Mouse (Mus musculus): ENCODE results near the gene Mfrp.

DNA sequence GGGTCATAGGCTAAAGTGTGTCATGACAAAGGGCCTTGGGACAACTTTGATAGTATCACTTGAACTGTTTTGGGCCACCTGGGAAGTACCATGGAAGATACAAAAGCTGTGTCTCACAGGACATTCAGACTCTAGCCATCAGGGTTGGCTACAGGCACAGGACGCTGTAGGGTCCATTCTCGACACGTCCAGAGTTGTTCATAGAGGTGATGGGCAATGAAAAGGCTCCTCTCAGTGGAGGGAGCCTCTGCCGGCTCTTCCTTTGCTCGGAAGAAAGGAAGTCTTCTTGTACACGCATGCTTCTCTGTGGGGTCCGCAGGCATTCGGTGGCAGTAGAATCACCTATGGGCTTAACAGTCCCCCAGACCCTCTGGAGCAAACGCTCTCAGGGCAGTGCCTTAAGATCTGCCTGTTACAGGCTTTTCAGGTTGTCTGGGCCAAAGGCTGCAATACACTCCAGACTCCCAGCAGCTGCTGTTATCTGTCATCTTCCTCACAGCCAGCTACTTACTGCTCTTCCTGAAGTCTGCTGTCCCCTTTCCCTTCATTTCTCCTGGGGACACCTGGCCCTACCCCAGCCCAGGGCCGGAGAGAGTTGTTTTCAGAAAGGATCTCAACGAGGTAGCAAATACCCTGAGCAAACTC lies 24.1 kb upstream of the Mfrp start:
- TF ChIP-seq CTCF (IDR thresholded peaks at IDR 0.05; ENCODE audit: control insufficient read depth, insufficient read depth, insufficient read length) (no peak), MAX (IDR thresholded peaks at IDR 0.05) (no peak), USF1 (IDR thresholded peaks at IDR 0.05; ENCODE audit: low read depth) (no peak), MYOD1 (IDR thresholded peaks at IDR 0.05; ENCODE audit: control insufficient read depth, insufficient read length, low read depth) (no peak), MYOG (IDR thresholded peaks at IDR 0.05; ENCODE audit: control insufficient read depth, extremely low read depth, insufficient read length) (no peak), CEBPB (IDR thresholded peaks at IDR 0.05; ENCODE audit: low read depth) (no peak), FOSL1 (IDR thresholded peaks at IDR 0.05; ENCODE audit: insufficient read depth, low read length, poor library complexity, severe bottlenecking) (no peak)

Data from C2C12 (cell line).